Mouse (Mus musculus): Measurements from ENCODE around the gene Zscan2.

Gene Zscan2

DNA sequence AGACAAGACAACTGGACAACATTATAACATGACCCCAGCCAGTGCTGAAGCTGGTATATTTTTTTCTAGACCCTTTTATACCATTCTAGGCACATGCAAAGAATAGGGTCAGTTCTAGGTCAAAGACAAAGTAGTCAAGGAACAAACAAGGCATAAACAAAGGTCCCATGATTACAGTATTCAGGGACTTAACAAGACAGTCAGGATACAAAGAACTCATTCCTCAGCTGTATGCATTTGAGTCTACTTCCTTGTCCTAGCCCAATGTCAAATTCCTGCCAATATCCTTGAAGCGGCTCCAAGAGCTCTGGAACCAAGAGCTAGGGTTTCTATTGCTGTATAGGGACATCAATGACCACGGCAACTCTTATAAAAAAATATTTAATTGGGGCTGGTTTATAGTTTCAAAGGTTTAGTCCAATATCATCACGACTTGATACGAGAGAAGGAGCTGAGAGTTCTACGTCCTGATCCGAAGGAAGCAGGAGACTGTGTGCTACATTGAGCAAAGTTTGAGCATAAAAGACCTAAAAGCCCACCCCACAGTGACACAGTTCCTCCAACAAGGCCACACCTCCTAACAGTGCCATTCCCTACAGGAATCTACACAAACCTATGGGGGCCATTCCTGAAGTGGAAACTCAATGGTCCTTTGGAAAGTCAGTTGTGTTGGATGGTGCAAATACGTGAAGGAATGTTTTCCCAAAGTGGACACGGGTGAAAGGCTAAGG is 16.6 kb upstream of the Zscan2 start:
- DNase-seq (ENCODE audit: low read depth, low spot score) = no peak

DNA sequence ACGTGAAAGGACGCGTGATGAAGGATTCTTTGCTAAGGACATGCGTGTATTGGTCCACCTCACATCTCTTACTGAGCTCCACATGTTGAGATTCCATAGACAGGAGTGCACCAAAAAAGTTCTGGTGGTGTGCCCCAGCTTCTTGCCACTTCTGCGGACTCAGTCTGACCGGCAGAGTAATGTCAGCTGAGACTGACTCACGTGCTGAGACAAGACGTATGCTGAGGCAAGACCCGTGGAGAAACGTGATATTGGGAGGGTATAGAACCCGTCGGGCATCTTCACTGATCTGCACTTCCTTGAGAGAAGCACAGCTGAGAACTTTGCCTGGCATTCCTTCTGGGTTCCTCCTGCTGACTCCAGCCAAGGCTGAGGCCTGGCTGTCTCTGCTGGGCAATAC is 16.0 kb upstream of the Zscan2 start:
- no peak for DNase-seq (ENCODE audit: low read depth, low spot score)

DNA sequence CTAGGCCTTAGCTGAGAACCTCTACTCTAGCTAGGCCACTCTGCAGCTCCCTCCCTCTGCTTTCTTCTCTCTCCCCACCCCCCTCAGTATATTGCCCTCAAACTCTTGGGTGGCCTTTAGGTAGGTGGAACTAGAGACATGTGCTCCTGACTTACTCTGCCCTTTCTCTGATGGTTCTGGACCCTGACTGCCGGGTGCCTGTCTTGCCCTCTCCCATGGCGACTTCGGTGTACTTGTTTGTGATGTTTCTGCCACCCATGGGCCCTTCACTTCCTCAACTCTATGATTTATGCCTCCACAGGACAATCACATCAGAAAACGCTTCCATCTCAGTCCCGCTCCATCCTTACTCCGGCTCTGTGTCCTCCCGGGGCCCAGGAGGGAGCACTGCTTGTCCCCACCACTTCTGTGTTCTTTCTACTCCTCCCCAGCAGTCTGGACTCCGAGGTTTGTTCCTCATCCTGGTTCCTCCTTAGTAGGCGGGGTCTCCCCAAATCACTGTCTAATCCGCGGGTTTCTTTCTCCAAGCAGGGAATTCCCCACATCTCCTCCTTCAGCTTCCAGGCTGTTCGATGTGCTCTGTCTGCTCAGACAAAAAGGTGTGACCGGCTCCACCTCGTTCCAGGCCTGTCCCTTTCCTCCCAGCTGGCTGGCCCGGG is 15.0 kb upstream of the Zscan2 start:
- DNase-seq (ENCODE audit: low read depth, low spot score) = no peak

DNA sequence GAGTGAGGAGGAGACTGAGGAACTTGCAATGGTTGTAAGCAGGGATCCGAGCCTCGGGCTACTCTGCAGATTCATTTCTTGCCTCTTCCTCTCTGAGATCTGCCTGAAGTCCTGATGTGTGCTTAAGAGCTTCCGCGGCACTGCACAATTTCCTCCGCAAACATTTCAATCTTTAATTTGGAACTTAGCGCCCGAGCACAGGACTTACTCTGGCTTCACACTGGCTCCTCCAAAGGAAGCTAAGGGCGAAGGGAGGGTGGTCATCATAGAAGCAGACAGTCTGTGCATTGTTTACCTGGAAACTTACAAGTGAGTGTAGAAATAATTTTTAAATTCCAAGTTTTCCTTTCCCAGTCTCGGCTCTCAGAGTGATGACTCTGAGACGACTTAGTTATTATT is 14.4 kb upstream of the Zscan2 start:
- DNase-seq (ENCODE audit: low read depth, low spot score) = no peak

DNA sequence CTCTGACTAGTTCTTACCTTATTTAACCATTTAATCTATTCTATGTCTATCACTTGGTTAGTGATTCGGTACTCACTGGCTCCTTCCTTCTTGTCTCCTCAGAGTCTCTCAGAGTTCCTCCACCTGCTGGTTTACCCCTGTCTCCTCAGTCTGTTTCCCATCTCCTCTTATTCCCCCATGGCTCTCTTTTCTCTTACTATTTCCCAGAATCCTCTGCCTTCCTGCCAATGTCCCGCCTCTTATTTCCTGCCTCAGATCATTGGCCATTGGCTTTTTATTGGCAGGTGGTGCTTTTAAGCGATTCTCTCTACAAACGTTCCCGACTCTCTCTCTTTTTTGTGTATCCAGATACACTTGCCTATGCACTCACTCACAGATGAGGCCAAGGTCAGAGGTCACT is 14.0 kb upstream of the Zscan2 start:
- DNase-seq (ENCODE audit: low read depth, low spot score) = no peak

DNA sequence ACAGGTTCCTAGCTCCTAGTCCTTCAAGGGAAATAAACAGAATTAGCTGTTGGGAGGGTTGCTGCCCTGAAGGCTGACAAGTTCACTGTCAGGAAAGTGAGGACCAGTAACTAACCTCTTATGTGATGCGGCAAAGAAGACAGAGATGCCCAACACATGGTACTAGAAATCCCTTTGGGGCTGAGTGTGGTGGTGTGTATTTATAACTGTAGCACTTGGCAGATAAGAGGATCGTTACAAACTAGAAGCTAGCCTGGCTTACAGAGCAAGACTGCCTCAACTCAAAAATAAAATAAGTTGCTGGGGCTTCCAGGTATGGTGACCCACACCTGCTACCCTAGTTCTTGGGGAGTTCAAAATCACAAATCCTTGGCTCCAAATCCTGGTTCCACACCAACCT is 11.5 kb upstream of the Zscan2 start:
- DNase-seq (ENCODE audit: low read depth, low spot score) = no peak

DNA sequence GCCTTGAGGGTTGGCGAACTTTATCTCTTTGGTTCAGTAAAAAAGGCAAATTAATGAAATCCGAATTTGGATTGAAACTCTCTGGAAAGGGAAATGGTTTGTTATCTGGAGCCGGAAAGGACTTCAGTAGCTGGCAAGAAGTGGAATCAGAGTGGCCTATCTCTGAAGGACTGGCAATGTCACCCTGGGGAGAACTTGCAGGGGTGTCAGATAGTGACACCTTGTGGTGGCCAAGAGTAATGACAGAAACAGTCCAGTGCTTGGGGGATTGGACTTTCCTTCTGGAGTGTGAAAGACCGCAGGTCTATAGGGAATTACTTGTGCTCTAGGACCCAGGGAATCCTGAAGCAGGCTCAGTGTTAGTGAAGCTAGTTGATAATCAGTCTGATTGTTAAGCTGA is 11.0 kb upstream of the Zscan2 start:
- DNase-seq (ENCODE audit: low read depth, low spot score) = peak; percentile 70

DNA sequence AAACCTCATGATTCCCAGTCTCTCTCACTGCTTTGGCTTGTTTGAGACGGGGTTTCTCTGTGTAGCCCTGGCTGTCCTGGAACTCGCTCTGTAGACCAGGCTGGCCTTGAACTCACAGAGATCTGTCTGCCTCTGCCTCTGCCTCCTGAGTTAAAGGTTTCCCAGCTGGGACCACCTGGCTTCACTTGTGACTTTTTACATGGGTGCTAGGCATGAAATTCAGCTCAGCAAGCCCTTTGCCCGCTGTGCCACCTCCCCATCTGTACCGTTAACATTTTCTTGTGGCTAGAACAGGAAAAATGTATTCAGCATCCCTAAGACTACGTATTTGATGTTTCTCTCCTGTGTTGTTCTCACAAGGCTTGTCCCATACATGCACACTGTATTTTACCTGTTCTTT is 10.2 kb upstream of the Zscan2 start:
- no peak for DNase-seq (ENCODE audit: low read depth, low spot score)

DNA sequence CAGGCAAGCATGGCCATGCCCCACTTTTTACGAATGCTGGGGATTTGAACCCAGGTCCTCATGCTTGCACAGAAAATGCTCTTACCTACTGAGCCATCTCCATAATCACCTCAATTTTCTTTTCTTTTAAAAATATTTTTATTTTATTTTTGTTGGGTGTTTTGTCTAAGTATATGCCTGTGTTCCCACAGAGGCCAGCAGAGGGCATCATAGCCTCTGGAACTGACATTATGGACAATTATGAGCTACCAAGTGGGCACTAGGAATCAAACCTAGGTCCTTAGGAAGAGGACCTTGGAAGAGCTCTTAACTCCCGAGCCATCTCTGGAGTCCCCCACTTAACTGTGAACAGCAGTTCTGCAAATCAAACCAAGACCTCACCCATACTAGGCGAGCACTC is 7.5 kb upstream of the Zscan2 start:
- DNase-seq (ENCODE audit: low read depth, low spot score) = no peak

DNA sequence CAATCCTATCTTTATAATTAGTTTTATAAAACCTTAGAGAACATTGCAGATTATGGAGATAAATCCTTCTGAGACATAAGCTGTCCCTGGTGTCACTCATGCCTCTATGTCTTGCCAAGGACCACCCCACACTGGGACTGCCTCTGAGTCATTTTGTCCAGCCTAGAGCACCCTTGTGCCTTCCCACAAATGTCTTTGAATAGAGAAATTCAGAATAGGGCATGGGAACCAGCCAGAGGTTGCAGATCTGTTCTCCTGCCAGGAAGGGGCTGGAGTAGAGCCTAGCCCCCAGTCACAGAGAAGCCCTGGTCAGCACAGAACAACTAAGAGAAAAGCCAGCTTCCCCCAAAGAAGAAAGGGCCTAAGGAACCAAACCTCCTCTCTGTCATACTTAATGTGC is 5.4 kb upstream of the Zscan2 start:
- DNase-seq (ENCODE audit: low read depth, low spot score) = no peak

DNA sequence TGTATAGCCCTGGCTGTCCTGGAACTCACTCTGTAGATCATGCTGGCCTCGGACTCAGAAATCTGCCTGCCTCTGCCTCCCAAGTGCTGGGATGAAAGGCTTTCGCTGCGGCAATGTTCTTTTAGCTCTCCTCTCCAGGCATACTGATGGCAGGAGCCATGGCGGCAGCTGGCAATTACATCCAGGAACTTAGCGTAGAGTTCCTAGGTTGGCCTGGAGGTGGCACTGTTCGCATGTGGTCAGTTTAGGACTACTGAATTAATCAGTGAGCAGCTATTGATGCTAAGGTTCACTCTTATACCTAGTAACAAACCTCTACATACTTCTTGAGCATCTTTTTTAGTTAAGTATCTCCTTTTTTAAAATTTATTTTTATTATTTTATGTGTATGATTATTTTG is 3.5 kb upstream of the Zscan2 start:
- peak; percentile 71 for DNase-seq (ENCODE audit: low read depth, low spot score)

DNA sequence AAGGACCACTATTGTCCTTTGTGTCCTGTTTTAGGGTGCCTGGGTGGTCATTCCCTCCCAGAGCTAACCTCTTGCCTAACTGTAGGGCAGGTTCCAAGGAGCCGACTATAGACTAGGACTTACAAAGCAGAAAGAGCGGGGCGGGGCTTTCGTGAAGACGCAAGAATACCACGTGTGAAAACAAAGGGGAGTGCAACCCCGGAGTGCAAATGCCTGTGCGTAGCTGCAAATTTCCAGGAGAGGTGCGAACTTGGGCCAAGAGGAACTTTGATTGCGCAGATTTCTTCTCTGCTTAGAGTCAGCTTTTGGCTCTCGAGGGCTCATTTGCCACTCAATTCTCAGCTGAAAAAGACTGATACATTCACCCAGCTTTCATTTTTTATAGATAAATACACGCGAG is 493 bp upstream of the Zscan2 start:
- peak; percentile 76 for DNase-seq (ENCODE audit: low read depth, low spot score)

DNA sequence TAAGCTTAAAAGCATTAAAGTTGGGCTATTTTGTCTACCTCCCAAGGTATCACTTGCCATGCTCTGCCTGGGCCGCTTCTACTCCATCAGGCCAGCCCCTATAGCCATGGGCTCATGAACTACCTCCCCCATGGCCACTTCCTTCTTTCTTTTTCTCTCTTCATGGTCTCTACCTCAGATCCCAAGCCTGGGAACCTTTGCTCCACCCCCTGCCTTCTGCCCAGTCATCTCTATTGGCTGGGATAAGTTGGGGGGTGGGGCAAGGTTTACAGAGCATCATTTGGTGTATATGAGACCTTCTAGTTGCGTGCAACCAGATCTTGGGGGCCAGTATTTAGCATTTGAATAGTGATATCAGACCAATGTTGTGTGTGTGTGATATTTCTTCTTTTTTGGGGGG is 1.8 kb downstream of the Zscan2 start:
- DNase-seq (ENCODE audit: low read depth, low spot score) = no peak

DNA sequence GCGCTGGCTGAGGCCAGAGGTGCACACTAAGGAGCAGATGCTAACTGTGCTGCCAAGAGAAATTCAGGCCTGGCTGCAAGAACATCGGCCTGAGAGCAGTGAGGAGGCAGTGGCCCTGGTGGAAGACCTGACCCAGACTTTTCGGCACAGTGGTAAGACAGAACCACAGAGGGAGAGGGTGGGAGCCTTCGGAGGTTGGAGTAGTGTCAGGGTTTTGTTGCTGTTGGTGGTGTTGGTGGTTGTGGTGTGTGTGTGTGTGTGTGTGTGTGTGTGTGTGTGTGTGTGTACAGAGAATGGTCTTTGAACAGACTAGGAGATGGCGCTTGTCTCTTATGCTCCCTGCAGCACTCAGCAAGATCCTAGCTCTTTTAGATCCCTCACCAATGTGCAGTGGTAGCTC is 2.8 kb downstream of the Zscan2 start:
- no peak for DNase-seq (ENCODE audit: low read depth, low spot score)

DNA sequence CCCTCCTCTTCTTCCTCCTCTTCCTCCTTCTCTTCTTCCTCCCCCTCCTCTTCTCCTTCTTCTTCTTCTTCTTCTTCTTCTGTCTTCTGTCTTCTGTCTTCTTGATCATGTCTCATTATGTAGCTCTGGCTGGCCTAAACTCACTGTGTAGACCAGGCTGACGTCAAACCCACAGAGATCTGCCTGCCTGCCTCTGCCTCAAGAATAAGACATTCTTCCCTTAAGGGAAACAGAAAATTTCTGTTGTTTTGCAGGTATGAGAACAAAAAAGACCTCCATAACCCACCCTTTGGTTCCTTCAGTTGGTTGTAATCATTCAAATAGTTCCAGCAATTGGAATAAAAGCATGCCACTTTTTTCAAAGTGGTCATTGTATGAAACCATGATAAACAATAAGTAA is 3.4 kb downstream of the Zscan2 start:
- DNase-seq (ENCODE audit: low read depth, low spot score) = no peak

DNA sequence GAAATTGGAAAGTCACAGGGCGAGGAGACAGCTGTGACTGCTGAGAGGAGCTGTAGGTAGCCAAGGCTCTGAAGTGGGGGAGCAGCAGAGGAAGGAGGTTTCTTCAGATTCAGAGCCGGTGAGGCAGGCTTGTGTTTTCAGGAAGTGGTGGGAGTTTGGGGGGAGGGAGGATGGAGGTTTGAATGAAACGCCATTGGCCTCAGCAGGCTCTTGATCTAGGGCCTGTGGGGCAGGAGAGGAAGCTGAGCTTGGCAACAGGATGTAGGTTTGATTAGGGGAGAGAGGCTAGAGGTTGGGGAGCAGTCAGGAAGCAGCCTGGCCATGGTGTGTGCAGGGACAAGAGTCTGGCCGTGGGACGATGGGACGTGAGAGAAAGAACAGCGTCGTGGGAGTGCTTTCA is 4.1 kb downstream of the Zscan2 start:
- no peak for DNase-seq (ENCODE audit: low read depth, low spot score)

DNA sequence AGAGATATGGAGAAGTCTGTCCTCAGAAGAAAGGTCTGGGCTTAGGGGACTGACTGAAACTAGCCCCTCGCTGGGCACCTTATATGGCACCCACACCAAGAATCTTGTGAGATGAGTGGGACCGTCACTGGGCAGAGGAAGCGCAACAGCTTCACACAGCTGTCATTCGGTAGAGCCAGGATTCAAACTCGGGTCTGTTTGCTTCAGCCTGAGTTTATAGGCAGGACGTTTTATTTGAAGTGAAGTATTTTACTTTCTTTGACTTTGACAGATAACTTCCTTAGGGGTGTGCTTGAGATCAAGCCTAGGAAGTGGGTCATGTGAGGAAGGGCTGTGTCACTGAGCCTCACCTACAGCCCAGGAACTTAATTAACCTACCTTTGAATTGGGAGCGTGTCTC is 4.8 kb downstream of the Zscan2 start:
- DNase-seq (ENCODE audit: low read depth, low spot score) = no peak

DNA sequence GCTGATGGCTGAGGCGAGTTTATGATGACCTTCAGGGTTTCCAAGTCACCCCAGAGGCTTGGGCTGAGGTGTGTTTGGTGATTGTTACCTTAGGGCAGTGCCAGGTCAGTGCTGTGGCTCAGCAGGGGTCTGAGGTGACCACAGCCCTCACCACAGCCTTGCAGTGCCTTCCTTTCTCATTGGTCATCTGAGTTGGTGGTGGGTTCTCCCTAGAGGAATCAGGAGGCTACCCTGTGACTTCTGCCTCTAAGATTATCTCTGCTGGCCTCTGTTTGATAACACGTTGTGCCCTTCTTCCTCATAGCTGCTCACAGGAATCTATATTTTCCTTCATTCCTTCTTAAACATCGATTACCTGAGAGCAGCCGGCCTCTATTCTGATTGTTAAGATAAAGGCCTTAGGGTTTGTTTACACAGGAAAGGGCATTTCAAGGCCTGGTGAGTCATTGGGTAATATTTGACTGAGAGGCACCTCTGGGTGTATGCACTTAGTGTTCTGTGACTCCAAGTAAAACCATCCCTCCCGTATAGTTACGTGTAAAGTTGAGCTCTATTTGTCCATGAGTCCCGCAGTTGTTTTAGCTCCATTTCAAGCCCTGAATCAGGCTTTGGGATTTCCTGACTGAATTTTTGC is 5.9 kb downstream of the Zscan2 start:
- DNase-seq (ENCODE audit: low read depth, low spot score) = no peak

DNA sequence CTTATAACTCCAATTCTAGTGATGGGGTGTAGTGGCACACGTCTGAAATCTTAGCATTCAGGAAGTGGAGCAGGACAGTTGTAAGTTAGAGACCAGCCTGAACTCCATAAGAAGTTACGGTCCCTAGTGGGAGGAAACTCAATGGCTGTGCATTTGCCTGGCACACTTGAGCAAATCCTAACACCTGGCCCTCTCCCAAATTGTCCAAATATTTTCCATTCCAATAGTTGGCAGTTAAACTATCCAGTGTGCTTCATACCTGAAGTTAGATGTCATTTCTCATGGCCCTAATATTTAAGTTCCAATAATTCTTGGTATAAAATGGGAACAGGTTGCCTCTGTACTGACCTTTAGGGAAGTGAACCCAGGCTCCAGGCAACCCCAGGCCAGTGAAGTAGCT is 8.0 kb downstream of the Zscan2 start:
- no peak for DNase-seq (ENCODE audit: low read depth, low spot score)

DNA sequence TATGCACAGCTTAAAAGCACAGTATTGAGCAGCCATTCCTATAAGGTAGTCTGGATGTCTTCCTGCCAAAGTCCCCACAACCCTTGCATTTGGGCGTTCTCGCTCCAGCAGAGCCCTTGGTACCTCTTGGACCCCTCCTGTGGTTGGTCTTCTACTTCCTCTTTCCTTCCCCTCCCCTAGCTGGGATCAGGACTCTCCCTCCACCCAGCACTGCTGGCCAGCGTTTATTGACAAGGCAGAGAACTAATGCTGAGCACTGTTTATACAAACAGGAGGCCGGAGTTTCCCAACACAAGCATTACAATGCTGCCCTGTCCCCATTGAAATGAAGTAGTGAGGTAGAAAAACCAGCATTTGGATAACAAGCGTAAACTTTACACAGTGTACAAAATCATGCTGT is 12.3 kb downstream of the Zscan2 start:
- DNase-seq (ENCODE audit: low read depth, low spot score) = no peak

DNA sequence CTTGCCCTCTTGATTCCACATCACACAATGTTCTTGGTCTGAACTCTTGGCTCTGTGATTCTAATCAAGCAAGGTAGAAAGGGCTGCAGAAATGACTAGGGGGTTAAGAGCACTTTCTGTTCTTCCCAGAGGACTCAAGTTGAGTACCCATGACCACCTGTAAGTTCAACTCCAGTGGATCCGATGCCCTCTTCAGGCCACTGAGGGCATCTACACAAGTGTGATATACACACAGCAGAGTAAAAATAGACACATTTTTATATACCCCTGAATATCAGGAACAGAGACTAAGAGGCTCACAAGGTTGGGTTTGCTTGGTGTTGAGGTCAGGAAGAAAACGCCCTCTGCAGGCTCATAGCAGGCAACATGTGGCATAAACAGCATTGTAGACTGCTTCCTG is 12.9 kb downstream of the Zscan2 start:
- DNase-seq (ENCODE audit: low read depth, low spot score) = no peak

DNA sequence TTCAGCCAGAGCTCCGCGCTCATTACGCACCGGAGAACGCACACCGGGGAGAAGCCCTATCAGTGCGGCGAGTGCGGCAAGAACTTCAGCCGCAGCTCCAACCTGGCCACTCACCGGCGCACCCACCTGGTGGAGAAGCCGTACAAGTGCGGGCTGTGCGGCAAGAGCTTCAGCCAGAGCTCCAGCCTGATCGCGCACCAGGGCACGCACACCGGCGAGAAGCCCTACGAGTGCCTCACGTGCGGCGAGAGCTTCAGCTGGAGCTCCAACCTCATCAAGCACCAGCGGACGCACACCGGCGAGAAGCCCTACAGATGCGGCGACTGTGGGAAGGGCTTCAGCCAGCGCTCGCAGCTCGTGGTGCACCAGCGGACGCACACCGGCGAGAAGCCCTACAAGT is 15.0 kb downstream of the Zscan2 start:
- no peak for DNase-seq (ENCODE audit: low read depth, low spot score)

DNA sequence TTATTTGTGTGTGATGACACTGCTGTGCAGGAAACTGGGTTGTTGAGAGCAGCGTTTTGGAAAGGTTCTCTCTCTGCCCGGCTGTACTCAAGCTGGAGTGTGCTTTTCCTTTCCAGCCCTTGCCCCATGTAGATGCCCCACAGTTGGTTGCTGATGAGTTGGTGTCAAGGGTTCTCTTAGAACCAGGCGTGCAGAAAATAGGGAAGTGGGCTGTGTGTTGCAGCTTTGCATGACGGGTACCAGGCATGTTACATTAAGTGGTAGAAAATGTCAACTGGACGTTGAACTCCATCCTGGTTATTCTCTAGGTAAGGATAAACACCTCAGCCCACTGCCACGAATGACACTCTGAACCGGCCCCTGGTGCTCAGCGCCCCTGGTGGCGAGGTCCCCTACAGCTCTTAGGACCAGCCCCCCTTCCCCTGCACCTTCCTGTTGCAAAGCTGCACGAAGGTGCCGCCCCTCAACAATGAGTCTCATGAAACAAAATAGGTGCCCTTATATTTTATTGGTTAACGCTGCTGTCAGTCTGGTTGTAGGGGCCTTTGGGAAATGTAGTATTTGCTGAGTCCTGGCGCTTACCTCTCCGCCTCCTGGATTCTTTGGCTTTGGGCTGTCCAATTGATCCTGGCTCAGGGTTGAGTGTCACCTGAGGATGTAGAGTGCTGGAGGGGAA is 22.2 kb downstream of the Zscan2 start:
- peak; percentile 81 for DNase-seq (ENCODE audit: low read depth, low spot score)

Measured in forelimb bud, embryonic 11.5 days (tissue).